Mouse (Mus musculus): ENCODE data around the gene Alad. TPM values are rescaled to one million over a fixed set of nuclear protein-coding genes. Genes with fewer than 3 reads are reported as not detected.

Alad gene
- polyA plus RNA-seq (2015; fragmentation: Nextera tagmentation; extraction: Ambion mirVana) = 70.6 and 76.7 TPM in 2 replicates

- Histone ChIP-seq H3K36me3 (ENCODE audit: control insufficient read depth, insufficient read depth, low read length) (no peaks in the 10 kb centered on the region), H3K4me3 (ENCODE audit: low read depth, low read length) (peak within 1 kb of the TSS; percentile 85), H3K9me3 (replicated peaks; ENCODE audit: control insufficient read depth, low read length, poor library complexity, severe bottlenecking) (no peaks in the 10 kb centered on the region), H3K27ac (ENCODE audit: low read length) (peak within 1 kb of the TSS; percentile 82), H3K9ac (ENCODE audit: low read depth, low read length) (peak within 1 kb of the TSS; percentile 84), H3K4me2 (ENCODE audit: low read length) (peak within 1 kb of the TSS; percentile 63), H3K4me1 (ENCODE audit: control insufficient read depth, insufficient read depth, low read length) (peaks cover 25% of the 10 kb centered on the region), H3K27me3 (ENCODE audit: control insufficient read depth, insufficient read depth, low read depth, low read length) (no peaks in the 10 kb centered on the region)
- peak; percentile 81 for ATAC-seq
- 0% methylated on average over 37 of the region's 37 CpGs for WGBS
Measured at GRCm38 (mm10) chr4:62519849-62520233, at the start of gene Alad. Gene Alad, minus strand, starts transcription at chr4:62519918.

DNA sequence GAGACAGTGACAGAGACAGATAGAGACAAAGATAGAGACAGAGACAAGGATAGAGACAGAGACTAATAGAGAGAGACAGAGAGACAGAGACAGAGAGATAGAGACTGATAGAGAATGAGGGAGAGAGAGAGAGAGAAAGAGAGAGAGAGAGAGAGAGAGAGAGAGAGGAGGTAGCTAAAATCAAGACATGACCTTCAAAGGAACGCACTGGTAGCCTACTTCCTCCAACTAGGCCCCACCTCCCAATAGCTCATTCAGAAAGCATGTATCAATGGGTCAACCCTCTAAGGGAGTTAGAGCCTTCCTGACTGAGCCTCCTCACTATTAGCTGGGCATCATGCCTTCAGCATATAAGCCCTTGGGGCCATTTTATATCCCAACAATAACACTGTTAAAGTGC lies 48.6 kb upstream of the Alad start:
- no peak for ATAC-seq
- WGBS = 100% methylated on average over 1 of the region's 1 CpGs
- H3K4me3 ChIP-seq (ENCODE audit: low read depth, low read length) = no peak overlapping the region

GRCm38 (mm10) chr4:62567696-62568095 lies 48.0 kb upstream of the Alad start:
- WGBS = 92% methylated on average over 6 of the region's 6 CpGs
- H3K4me3 ChIP-seq (ENCODE audit: low read depth, low read length) = no peak overlapping the region
- H3K27me3 ChIP-seq (ENCODE audit: control insufficient read depth, insufficient read depth, low read depth, low read length) = no peaks in the 10 kb centered on the region
- no peaks in the 10 kb centered on the region for H3K36me3 ChIP-seq (ENCODE audit: control insufficient read depth, insufficient read depth, low read length)
- H3K27ac ChIP-seq (ENCODE audit: low read length) = no peak overlapping the region
- H3K4me2 ChIP-seq (ENCODE audit: low read length) = no peak overlapping the region
- H3K9ac ChIP-seq (ENCODE audit: low read depth, low read length) = no peak overlapping the region
- ATAC-seq = no peak
- H3K4me1 ChIP-seq (ENCODE audit: control insufficient read depth, insufficient read depth, low read length) = no peaks in the 10 kb centered on the region
- H3K9me3 ChIP-seq (replicated peaks; ENCODE audit: control insufficient read depth, low read length, poor library complexity, severe bottlenecking) = no peaks in the 10 kb centered on the region

More for the DNA sequence above, 48.6 kb upstream of the Alad start:
- no peak overlapping the region for H3K27ac ChIP-seq (ENCODE audit: low read length)
- no peak overlapping the region for H3K9ac ChIP-seq (ENCODE audit: low read depth, low read length)
- no peaks in the 10 kb centered on the region for H3K4me1 ChIP-seq (ENCODE audit: control insufficient read depth, insufficient read depth, low read length)
- no peaks in the 10 kb centered on the region for H3K36me3 ChIP-seq (ENCODE audit: control insufficient read depth, insufficient read depth, low read length)
- no peaks in the 10 kb centered on the region for H3K9me3 ChIP-seq (replicated peaks; ENCODE audit: control insufficient read depth, low read length, poor library complexity, severe bottlenecking)
- H3K27me3 ChIP-seq (ENCODE audit: control insufficient read depth, insufficient read depth, low read depth, low read length) = no peaks in the 10 kb centered on the region
- no peak overlapping the region for H3K4me2 ChIP-seq (ENCODE audit: low read length)

DNA sequence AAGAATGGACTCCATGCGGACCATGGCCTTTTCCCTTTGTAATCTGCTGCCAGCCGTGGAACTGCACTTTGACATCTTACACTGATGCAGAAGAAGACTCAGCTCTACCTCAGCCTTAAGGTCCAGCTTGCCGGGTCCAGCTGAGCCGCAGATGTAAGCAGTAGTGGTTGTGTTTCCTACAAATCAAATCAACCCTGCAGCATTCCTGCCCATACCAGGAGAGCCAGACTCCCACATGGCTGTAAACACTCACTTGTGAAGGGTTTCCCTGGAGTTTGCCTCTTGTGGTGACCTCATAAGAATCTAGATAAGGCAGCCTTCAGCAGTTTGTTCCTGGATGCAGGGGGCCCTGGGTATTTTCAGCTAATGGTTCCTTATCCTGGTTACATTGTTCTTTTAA lies 46.8 kb upstream of the Alad start:
- 93% methylated on average over 4 of the region's 4 CpGs for WGBS
- ATAC-seq = no peak

GRCm38 (mm10) chr4:62562006-62562405 lies 42.3 kb upstream of the Alad start:
- H3K4me3 ChIP-seq (ENCODE audit: low read depth, low read length) = no peak overlapping the region
- H3K4me1 ChIP-seq (ENCODE audit: control insufficient read depth, insufficient read depth, low read length) = 0 out of 2 replicates have a peak, but pooled peaks cover 5% of the 10 kb centered on the region
- 0 out of 2 replicates have a peak, but pooled peaks have one; percentile 7 for ATAC-seq
- no peaks in the 10 kb centered on the region for H3K36me3 ChIP-seq (ENCODE audit: control insufficient read depth, insufficient read depth, low read length)
- WGBS = 79% methylated on average over 4 of the region's 4 CpGs
- H3K9ac ChIP-seq (ENCODE audit: low read depth, low read length) = no peak overlapping the region
- no peaks in the 10 kb centered on the region for H3K27me3 ChIP-seq (ENCODE audit: control insufficient read depth, insufficient read depth, low read depth, low read length)
- H3K9me3 ChIP-seq (replicated peaks; ENCODE audit: control insufficient read depth, low read length, poor library complexity, severe bottlenecking) = no peaks in the 10 kb centered on the region
- H3K27ac ChIP-seq (ENCODE audit: low read length) = no peak overlapping the region
- no peak overlapping the region for H3K4me2 ChIP-seq (ENCODE audit: low read length)

More for the DNA sequence above, 46.8 kb upstream of the Alad start:
- no peaks in the 10 kb centered on the region for H3K9me3 ChIP-seq (replicated peaks; ENCODE audit: control insufficient read depth, low read length, poor library complexity, severe bottlenecking)
- H3K27ac ChIP-seq (ENCODE audit: low read length) = no peak overlapping the region
- H3K4me1 ChIP-seq (ENCODE audit: control insufficient read depth, insufficient read depth, low read length) = 0 out of 2 replicates have a peak, but pooled peaks cover 3% of the 10 kb centered on the region
- H3K4me3 ChIP-seq (ENCODE audit: low read depth, low read length) = no peak overlapping the region
- H3K36me3 ChIP-seq (ENCODE audit: control insufficient read depth, insufficient read depth, low read length) = no peaks in the 10 kb centered on the region
- H3K9ac ChIP-seq (ENCODE audit: low read depth, low read length) = no peak overlapping the region
- H3K4me2 ChIP-seq (ENCODE audit: low read length) = no peak overlapping the region
- H3K27me3 ChIP-seq (ENCODE audit: control insufficient read depth, insufficient read depth, low read depth, low read length) = no peaks in the 10 kb centered on the region

- Histone ChIP-seq H3K4me3 (ENCODE audit: low read depth, low read length) (no peak overlapping the region), H3K27ac (ENCODE audit: low read length) (no peak overlapping the region), H3K4me1 (ENCODE audit: control insufficient read depth, insufficient read depth, low read length) (0 out of 2 replicates have a peak, but pooled peaks cover 5% of the 10 kb centered on the region), H3K9me3 (replicated peaks; ENCODE audit: control insufficient read depth, low read length, poor library complexity, severe bottlenecking) (no peaks in the 10 kb centered on the region), H3K36me3 (ENCODE audit: control insufficient read depth, insufficient read depth, low read length) (no peaks in the 10 kb centered on the region), H3K4me2 (ENCODE audit: low read length) (no peak overlapping the region), H3K27me3 (ENCODE audit: control insufficient read depth, insufficient read depth, low read depth, low read length) (no peaks in the 10 kb centered on the region), H3K9ac (ENCODE audit: low read depth, low read length) (no peak overlapping the region)
- 46% methylated on average over 3 of the region's 3 CpGs for WGBS
- no peak for ATAC-seq
Measured at GRCm38 (mm10) chr4:62561630-62562001, 41.9 kb upstream of the Alad start.

GRCm38 (mm10) chr4:62560963-62561629 lies 41.4 kb upstream of the Alad start:
- no peak overlapping the region for H3K9ac ChIP-seq (ENCODE audit: low read depth, low read length)
- no peaks in the 10 kb centered on the region for H3K9me3 ChIP-seq (replicated peaks; ENCODE audit: control insufficient read depth, low read length, poor library complexity, severe bottlenecking)
- WGBS = 23% methylated on average over 4 of the region's 4 CpGs
- H3K4me3 ChIP-seq (ENCODE audit: low read depth, low read length) = no peak overlapping the region
- 0 out of 2 replicates have a peak, but pooled peaks cover 5% of the 10 kb centered on the region for H3K4me1 ChIP-seq (ENCODE audit: control insufficient read depth, insufficient read depth, low read length)
- no peak overlapping the region for H3K4me2 ChIP-seq (ENCODE audit: low read length)
- ATAC-seq = peak; percentile 83
- H3K27me3 ChIP-seq (ENCODE audit: control insufficient read depth, insufficient read depth, low read depth, low read length) = no peaks in the 10 kb centered on the region
- no peak overlapping the region for H3K27ac ChIP-seq (ENCODE audit: low read length)
- H3K36me3 ChIP-seq (ENCODE audit: control insufficient read depth, insufficient read depth, low read length) = no peaks in the 10 kb centered on the region

- H3K27ac ChIP-seq (ENCODE audit: low read length) = no peak within 1 kb of the TSS
- H3K4me2 ChIP-seq (ENCODE audit: low read length) = no peak within 1 kb of the TSS
- no peak within 1 kb of the TSS for H3K4me3 ChIP-seq (ENCODE audit: low read depth, low read length)
- no peak within 1 kb of the TSS for H3K9ac ChIP-seq (ENCODE audit: low read depth, low read length)
- H3K27me3 ChIP-seq (ENCODE audit: control insufficient read depth, insufficient read depth, low read depth, low read length) = no peaks in the 10 kb centered on the region
- no peak for ATAC-seq
- 0 out of 2 replicates have a peak, but pooled peaks cover 5% of the 10 kb centered on the region for H3K4me1 ChIP-seq (ENCODE audit: control insufficient read depth, insufficient read depth, low read length)
- no peaks in the 10 kb centered on the region for H3K36me3 ChIP-seq (ENCODE audit: control insufficient read depth, insufficient read depth, low read length)
- no peaks in the 10 kb centered on the region for H3K9me3 ChIP-seq (replicated peaks; ENCODE audit: control insufficient read depth, low read length, poor library complexity, severe bottlenecking)
- 73% methylated on average over 6 of the region's 6 CpGs for WGBS
Measured at GRCm38 (mm10) chr4:62559797-62560329, 40.1 kb upstream of the Alad start, which contains the start of gene Rgs3. Gene Rgs3, plus strand, starts transcription at chr4:62559847.

- H3K4me1 ChIP-seq (ENCODE audit: control insufficient read depth, insufficient read depth, low read length) = 0 out of 2 replicates have a peak, but pooled peaks cover 5% of the 10 kb centered on the region
- H3K27me3 ChIP-seq (ENCODE audit: control insufficient read depth, insufficient read depth, low read depth, low read length) = no peaks in the 10 kb centered on the region
- H3K4me3 ChIP-seq (ENCODE audit: low read depth, low read length) = no peak overlapping the region
- H3K36me3 ChIP-seq (ENCODE audit: control insufficient read depth, insufficient read depth, low read length) = no peaks in the 10 kb centered on the region
- no peak overlapping the region for H3K27ac ChIP-seq (ENCODE audit: low read length)
- no peaks in the 10 kb centered on the region for H3K9me3 ChIP-seq (replicated peaks; ENCODE audit: control insufficient read depth, low read length, poor library complexity, severe bottlenecking)
- no peak overlapping the region for H3K4me2 ChIP-seq (ENCODE audit: low read length)
- no peak overlapping the region for H3K9ac ChIP-seq (ENCODE audit: low read depth, low read length)
- WGBS = 72% methylated on average over 3 of the region's 3 CpGs
- ATAC-seq = no peak
Measured at GRCm38 (mm10) chr4:62557436-62557835, 37.7 kb upstream of the Alad start.

Measured in midbrain, embryonic 16.5 days (tissue).